Mouse (Mus musculus): ENCODE data around the gene Zmynd8. TPM values are rescaled to one million over a fixed set of nuclear protein-coding genes. Genes with fewer than 3 reads are reported as not detected.
A peak's percentile ranks its signal among the peaks of the same experiment; 100 is the strongest.

Gene Zmynd8
- polyA plus RNA-seq, 1 experiment from 2014 or later: 81.5 TPM

DNA sequence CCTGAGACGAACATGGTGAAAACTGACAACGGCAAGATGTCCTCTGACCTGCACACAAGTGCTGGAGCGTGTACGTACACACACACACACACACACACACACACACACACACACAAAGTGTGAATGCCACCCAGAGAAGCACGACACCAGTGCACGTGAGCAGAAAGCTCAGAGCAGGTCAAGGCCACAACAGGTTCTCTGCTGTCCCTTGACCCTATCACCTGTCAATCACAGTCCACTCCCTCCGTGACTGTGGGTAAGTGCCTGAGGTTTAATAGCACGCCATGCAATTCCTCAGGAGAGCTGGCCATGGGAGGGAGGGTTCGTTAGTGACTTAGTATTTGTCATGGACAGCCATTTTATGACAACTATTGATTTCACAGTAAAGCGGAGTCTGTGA lies 74.0 kb downstream of the Zmynd8 start:
- no peaks in the 10 kb centered on the region for H3K27me3 ChIP-seq (replicated peaks; ENCODE audit: control insufficient read depth, insufficient read depth, low read length)
- no peak overlapping the region for H3K4me2 ChIP-seq (ENCODE audit: low read length)
- no peak overlapping the region for H3K9ac ChIP-seq (replicated peaks; ENCODE audit: low read depth, low read length)
- WGBS: 79% methylated on average over 10 of the region's 10 CpGs
- no peak for ATAC-seq
- peaks cover 3% of the 10 kb centered on the region for H3K4me1 ChIP-seq (replicated peaks; ENCODE audit: control insufficient read depth, insufficient read depth, low read length)
- H3K27ac ChIP-seq (ENCODE audit: low read length): no peak overlapping the region
- no peaks in the 10 kb centered on the region for H3K9me3 ChIP-seq (ENCODE audit: control insufficient read depth, low read length)
- H3K4me3 ChIP-seq (replicated peaks; ENCODE audit: low read length): no peak overlapping the region
- H3K36me3 ChIP-seq (ENCODE audit: control insufficient read depth, insufficient read depth): peaks cover 11% of the 10 kb centered on the region; the same call in 1 of the 2 replicates

DNA sequence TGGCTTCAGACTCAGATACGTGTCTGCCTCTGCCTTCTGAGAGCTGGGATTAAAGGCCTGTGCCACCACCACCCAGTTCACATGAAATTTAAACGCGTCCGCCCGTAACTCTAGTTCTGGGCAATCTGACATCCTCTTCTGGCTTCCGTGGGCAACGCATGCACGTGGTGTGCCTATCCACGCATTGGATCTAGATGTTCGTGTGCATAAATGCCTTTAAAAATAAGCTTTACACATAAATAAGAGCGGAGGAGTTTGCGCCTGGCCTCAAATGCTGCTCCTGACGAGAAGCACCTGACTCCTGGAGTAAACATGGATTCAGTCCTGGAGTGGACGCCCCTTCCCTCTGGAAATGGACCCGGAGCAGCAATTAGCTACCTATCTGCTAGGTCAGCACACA lies 76.3 kb downstream of the Zmynd8 start:
- H3K36me3 ChIP-seq (ENCODE audit: control insufficient read depth, insufficient read depth): peaks cover 10% of the 10 kb centered on the region; the same call in 1 of the 2 replicates
- 90% methylated on average over 15 of the region's 15 CpGs for WGBS

GRCm38 (mm10) chr2:165821671-165822070 lies 77.1 kb downstream of the Zmynd8 start:
- H3K36me3 ChIP-seq (ENCODE audit: control insufficient read depth, insufficient read depth): peaks cover 10% of the 10 kb centered on the region; the same call in 1 of the 2 replicates
- H3K9ac ChIP-seq (replicated peaks; ENCODE audit: low read depth, low read length): no peak overlapping the region
- no peaks in the 10 kb centered on the region; the same call in 1 of the 2 replicates for H3K4me1 ChIP-seq (replicated peaks; ENCODE audit: control insufficient read depth, insufficient read depth, low read length)
- H3K27me3 ChIP-seq (replicated peaks; ENCODE audit: control insufficient read depth, insufficient read depth, low read length): no peaks in the 10 kb centered on the region
- H3K4me3 ChIP-seq (replicated peaks; ENCODE audit: low read length): no peak overlapping the region
- 86% methylated on average over 12 of the region's 12 CpGs for WGBS
- H3K9me3 ChIP-seq (ENCODE audit: control insufficient read depth, low read length): no peaks in the 10 kb centered on the region
- ATAC-seq: no peak
- H3K27ac ChIP-seq (ENCODE audit: low read length): no peak overlapping the region
- H3K4me2 ChIP-seq (ENCODE audit: low read length): no peak overlapping the region

More for the DNA sequence above, 76.3 kb downstream of the Zmynd8 start:
- Histone ChIP-seq H3K4me1 (replicated peaks; ENCODE audit: control insufficient read depth, insufficient read depth, low read length) (no peaks in the 10 kb centered on the region; the same call in 1 of the 2 replicates), H3K27me3 (replicated peaks; ENCODE audit: control insufficient read depth, insufficient read depth, low read length) (no peaks in the 10 kb centered on the region), H3K27ac (ENCODE audit: low read length) (no peak overlapping the region), H3K4me2 (ENCODE audit: low read length) (no peak overlapping the region), H3K9me3 (ENCODE audit: control insufficient read depth, low read length) (no peaks in the 10 kb centered on the region), H3K9ac (replicated peaks; ENCODE audit: low read depth, low read length) (no peak overlapping the region), H3K4me3 (replicated peaks; ENCODE audit: low read length) (no peak overlapping the region)
- ATAC-seq: no peak

DNA sequence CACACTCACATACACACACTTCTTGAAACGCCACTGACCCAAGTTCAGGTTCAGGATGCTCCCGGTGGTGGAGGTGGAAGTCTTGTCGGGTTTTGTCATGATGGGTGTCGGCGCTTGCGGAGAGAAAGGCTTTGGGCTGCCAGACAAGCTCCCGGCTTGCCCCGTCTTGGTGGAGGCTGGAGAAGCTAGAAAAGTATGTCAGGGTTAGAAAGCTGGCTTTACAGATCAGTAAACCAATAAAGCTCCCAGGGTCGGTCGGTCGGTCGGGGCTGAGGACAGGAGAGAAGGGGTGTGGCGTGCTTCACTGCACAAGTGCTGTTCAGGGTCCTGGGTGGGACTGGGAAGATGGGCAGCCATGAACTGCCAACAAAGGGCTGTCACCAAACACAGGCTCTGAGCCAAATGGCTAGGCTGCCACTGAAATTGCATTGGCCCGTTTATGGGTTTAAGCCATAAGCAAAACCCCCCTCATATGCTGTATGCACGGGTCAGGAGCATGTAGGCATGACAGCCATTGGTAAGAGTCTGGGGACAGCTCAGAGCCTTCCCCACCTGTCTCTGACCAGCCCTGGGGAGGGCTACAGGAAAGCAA lies 78.2 kb downstream of the Zmynd8 start:
- ATAC-seq: no peak
- no peaks in the 10 kb centered on the region for H3K9me3 ChIP-seq (ENCODE audit: control insufficient read depth, low read length)
- H3K9ac ChIP-seq (replicated peaks; ENCODE audit: low read depth, low read length): no peak overlapping the region
- H3K4me3 ChIP-seq (replicated peaks; ENCODE audit: low read length): no peak overlapping the region
- peaks cover 7% of the 10 kb centered on the region; the same call in 1 of the 2 replicates for H3K36me3 ChIP-seq (ENCODE audit: control insufficient read depth, insufficient read depth)
- H3K27ac ChIP-seq (ENCODE audit: low read length): no peak overlapping the region
- H3K27me3 ChIP-seq (replicated peaks; ENCODE audit: control insufficient read depth, insufficient read depth, low read length): no peaks in the 10 kb centered on the region
- 76% methylated on average over 15 of the region's 15 CpGs for WGBS
- no peak overlapping the region for H3K4me2 ChIP-seq (ENCODE audit: low read length)
- no peaks in the 10 kb centered on the region; the same call in 1 of the 2 replicates for H3K4me1 ChIP-seq (replicated peaks; ENCODE audit: control insufficient read depth, insufficient read depth, low read length)

DNA sequence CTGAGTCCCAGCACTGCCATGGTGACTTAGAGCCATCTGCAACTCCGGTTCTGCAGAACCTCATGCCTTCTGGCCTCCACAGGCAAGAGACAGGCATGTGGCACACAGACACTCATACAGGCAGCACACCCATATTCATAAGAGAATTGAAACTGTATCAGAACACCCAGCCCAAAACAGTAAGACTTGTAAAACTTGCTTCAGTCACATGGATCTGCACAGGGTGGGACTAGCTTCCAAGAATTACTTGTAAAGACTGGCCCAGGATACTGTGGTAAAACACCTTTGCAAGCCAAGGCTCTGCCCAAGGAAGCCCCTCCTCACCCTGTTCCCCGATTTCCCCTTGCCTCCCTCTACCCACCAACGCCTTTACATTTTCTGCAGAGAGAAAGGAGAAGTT lies 78.7 kb downstream of the Zmynd8 start:
- 87% methylated on average over 3 of the region's 3 CpGs for WGBS
- Histone ChIP-seq H3K4me2 (ENCODE audit: low read length) (no peak overlapping the region), H3K9ac (replicated peaks; ENCODE audit: low read depth, low read length) (no peak overlapping the region), H3K4me3 (replicated peaks; ENCODE audit: low read length) (no peak overlapping the region), H3K27ac (ENCODE audit: low read length) (no peak overlapping the region), H3K27me3 (replicated peaks; ENCODE audit: control insufficient read depth, insufficient read depth, low read length) (no peaks in the 10 kb centered on the region), H3K4me1 (replicated peaks; ENCODE audit: control insufficient read depth, insufficient read depth, low read length) (no peaks in the 10 kb centered on the region; the same call in 1 of the 2 replicates), H3K36me3 (ENCODE audit: control insufficient read depth, insufficient read depth) (peaks cover 10% of the 10 kb centered on the region; the same call in 1 of the 2 replicates), H3K9me3 (ENCODE audit: control insufficient read depth, low read length) (no peaks in the 10 kb centered on the region)
- peak; percentile 18; the same call in 1 of the 2 replicates for ATAC-seq

GRCm38 (mm10) chr2:165818985-165819948 lies 79.5 kb downstream of the Zmynd8 start:
- 75% methylated on average over 10 of the region's 10 CpGs for WGBS
- no peak overlapping the region for H3K27ac ChIP-seq (ENCODE audit: low read length)
- H3K36me3 ChIP-seq (ENCODE audit: control insufficient read depth, insufficient read depth): peaks cover 14% of the 10 kb centered on the region
- H3K9ac ChIP-seq (replicated peaks; ENCODE audit: low read depth, low read length): no peak overlapping the region
- no peaks in the 10 kb centered on the region for H3K9me3 ChIP-seq (ENCODE audit: control insufficient read depth, low read length)
- no peaks in the 10 kb centered on the region for H3K27me3 ChIP-seq (replicated peaks; ENCODE audit: control insufficient read depth, insufficient read depth, low read length)
- no peak overlapping the region for H3K4me2 ChIP-seq (ENCODE audit: low read length)
- no peaks in the 10 kb centered on the region; the same call in 1 of the 2 replicates for H3K4me1 ChIP-seq (replicated peaks; ENCODE audit: control insufficient read depth, insufficient read depth, low read length)
- peak; percentile 70 for ATAC-seq
- no peak overlapping the region for H3K4me3 ChIP-seq (replicated peaks; ENCODE audit: low read length)

- no peak overlapping the region for H3K4me2 ChIP-seq (ENCODE audit: low read length)
- 83% methylated on average over 6 of the region's 6 CpGs for WGBS
- no peak overlapping the region for H3K9ac ChIP-seq (replicated peaks; ENCODE audit: low read depth, low read length)
- H3K27me3 ChIP-seq (replicated peaks; ENCODE audit: control insufficient read depth, insufficient read depth, low read length): no peaks in the 10 kb centered on the region
- H3K4me3 ChIP-seq (replicated peaks; ENCODE audit: low read length): no peak overlapping the region
- H3K4me1 ChIP-seq (replicated peaks; ENCODE audit: control insufficient read depth, insufficient read depth, low read length): no peaks in the 10 kb centered on the region; the same call in 1 of the 2 replicates
- no peak overlapping the region for H3K27ac ChIP-seq (ENCODE audit: low read length)
- ATAC-seq: no peak
- H3K36me3 ChIP-seq (ENCODE audit: control insufficient read depth, insufficient read depth): peaks cover 15% of the 10 kb centered on the region
- no peaks in the 10 kb centered on the region for H3K9me3 ChIP-seq (ENCODE audit: control insufficient read depth, low read length)
These were observed 80.2 kb downstream of the Zmynd8 start for GRCm38 (mm10) chr2:165818570-165818969.

DNA sequence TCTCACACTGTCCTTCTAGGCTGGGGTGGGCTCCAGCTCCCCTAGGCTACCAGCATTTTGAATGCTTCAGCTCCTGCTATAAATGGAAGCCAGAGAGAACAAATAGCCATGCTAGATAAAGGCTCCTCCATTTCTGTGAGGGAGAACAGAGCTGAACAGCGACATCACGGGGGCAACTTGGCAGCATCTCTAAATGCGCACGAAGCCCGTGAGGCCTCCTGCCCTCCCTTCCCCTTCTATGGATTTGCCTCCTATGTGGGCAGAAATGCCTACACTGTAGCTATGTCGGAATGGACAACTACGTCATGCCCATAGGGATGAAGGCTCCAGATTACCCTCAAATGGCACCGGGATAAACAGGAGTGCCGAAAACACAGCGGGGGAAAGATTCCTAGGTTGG lies 81.4 kb downstream of the Zmynd8 start:
- 80% methylated on average over 10 of the region's 10 CpGs for WGBS
- no peak overlapping the region for H3K27ac ChIP-seq (ENCODE audit: low read length)
- H3K9me3 ChIP-seq (ENCODE audit: control insufficient read depth, low read length): no peaks in the 10 kb centered on the region
- peaks cover 18% of the 10 kb centered on the region for H3K36me3 ChIP-seq (ENCODE audit: control insufficient read depth, insufficient read depth)
- H3K4me3 ChIP-seq (replicated peaks; ENCODE audit: low read length): no peak overlapping the region
- H3K4me2 ChIP-seq (ENCODE audit: low read length): no peak overlapping the region
- H3K9ac ChIP-seq (replicated peaks; ENCODE audit: low read depth, low read length): no peak overlapping the region
- H3K4me1 ChIP-seq (replicated peaks; ENCODE audit: control insufficient read depth, insufficient read depth, low read length): no peaks in the 10 kb centered on the region; the same call in 1 of the 2 replicates
- no peaks in the 10 kb centered on the region for H3K27me3 ChIP-seq (replicated peaks; ENCODE audit: control insufficient read depth, insufficient read depth, low read length)
- ATAC-seq: no peak
